ENCODE assay signal across 8 mouse cellular contexts in genomic region chr11:67657685-67658382, GRCm38 (mm10). TPM values are rescaled to one million over a fixed set of nuclear protein-coding genes. Genes with fewer than 3 reads are reported as not detected.
DNase-seq lines count a peak whose midpoint lies in the region; ATAC-seq and TF ChIP-seq lines count a peak whose summit lies in the region.
"Had no signal": no experiment of that assay in that cellular context is flagged by ENCODE, and none has a peak within 500 bp of the region (broad histone marks: within the 10 kb centered on the region; RNA-seq: fewer than 3 reads in every experiment).

No protein-coding gene starts in this region.

- no peak overlapping the region for H3K4me3 ChIP-seq in liver, embryonic 11.5 days (ENCODE audit: low read depth, low read length)
- H3K4me3 ChIP-seq in bone marrow, adult 2 months (replicated peaks; ENCODE audit: control insufficient read depth, low read depth, low read length): no peak overlapping the region
- no peak overlapping the region for H3K4me3 ChIP-seq in embryonic facial prominence, embryonic 10.5 days

- no peak overlapping the region for H3K4me2 ChIP-seq in liver, embryonic 11.5 days

- no peak overlapping the region for H3K27ac ChIP-seq in liver, embryonic 11.5 days (ENCODE audit: low read depth, low read length)
- H3K27ac ChIP-seq in bone marrow, adult 2 months (ENCODE audit: control insufficient read depth, insufficient read depth, low read depth, low read length, poor library complexity): no peak overlapping the region
- no peak overlapping the region for H3K27ac ChIP-seq in embryonic facial prominence, embryonic 10.5 days (replicated peaks)

- peak; percentile 48 for TF ChIP-seq CTCF in bone marrow, adult 2 months (IDR thresholded peaks at IDR 0.05; ENCODE audit: control insufficient read depth, insufficient read depth, low read length)

- WGBS in liver, embryonic 11.5 days: 41% methylated on average over 11 of the region's 11 CpGs
- 39% methylated on average over 11 of the region's 11 CpGs for WGBS in bone marrow, adult 2 months
- WGBS in embryonic facial prominence, embryonic 10.5 days: 50% methylated on average over 11 of the region's 11 CpGs

- no peak for TF ChIP-seq POLR2A in bone marrow, adult 2 months (IDR thresholded peaks at IDR 0.05; ENCODE audit: borderline replicate concordance, control insufficient read depth, low read depth, low read length)

- peak; percentile 20 for DNase-seq in liver
- no peak for DNase-seq in liver, embryonic 11.5 days (ENCODE audit: low spot score)
- peak; percentile 60 for DNase-seq in embryonic facial prominence, embryonic 10.5 days (ENCODE audit: low spot score)
- DNase-seq in kidney, postnatal 10 days: peak; percentile 62
- peak; percentile 60 to 62 for DNase-seq in natural killer cell, adult 2 months (ENCODE audit: low spot score in 2 of 2)
- no peak for DNase-seq in urinary bladder, postnatal 10 days (ENCODE audit: low spot score)

- no peaks in the 10 kb centered on the region for H3K9me3 ChIP-seq in liver, embryonic 11.5 days (ENCODE audit: control insufficient read depth, low read length)
- H3K9me3 ChIP-seq in embryonic facial prominence, embryonic 10.5 days: no peaks in the 10 kb centered on the region

- H3K36me3 ChIP-seq in liver, embryonic 11.5 days (ENCODE audit: control insufficient read depth, insufficient read depth, low read length): no peaks in the 10 kb centered on the region
- H3K36me3 ChIP-seq in embryonic facial prominence, embryonic 10.5 days (replicated peaks): no peaks in the 10 kb centered on the region

- H3K27me3 ChIP-seq in liver, embryonic 11.5 days (replicated peaks; ENCODE audit: control insufficient read depth, insufficient read depth, low read length): no peaks in the 10 kb centered on the region
- no peaks in the 10 kb centered on the region for H3K27me3 ChIP-seq in embryonic facial prominence, embryonic 10.5 days (replicated peaks; ENCODE audit: low read depth, poor library complexity, severe bottlenecking)

- H3K4me1 ChIP-seq in liver, embryonic 11.5 days (replicated peaks; ENCODE audit: control insufficient read depth, insufficient read depth, low read length): no peaks in the 10 kb centered on the region
- H3K4me1 ChIP-seq in bone marrow, adult 2 months (ENCODE audit: control insufficient read depth, insufficient read depth, low read length): no peaks in the 10 kb centered on the region
- peaks cover 17% of the 10 kb centered on the region for H3K4me1 ChIP-seq in embryonic facial prominence, embryonic 10.5 days

- no peak for ATAC-seq in liver, embryonic 11.5 days (replicated peaks; ENCODE audit: low FRiP score)

- no peak overlapping the region for H3K9ac ChIP-seq in liver, embryonic 11.5 days (ENCODE audit: low read depth, low read length)

RNA-seq across cellular contexts. Expression of gene Rcvrn, which starts 37.3 kb away (rescaled TPM):
- polyA plus RNA-seq in liver, embryonic 11.5 days (2014; fragmentation: Nextera tagmentation; extraction: Ambion mirVana): not detected in 2 replicates
- not detected in 2 replicates for polyA plus RNA-seq in bone marrow, adult 2 months (2011; ENCODE audit: insufficient read depth, insufficient read length, low replicate concordance, missing spikeins)
- not detected in 2 replicates for polyA plus RNA-seq in embryonic facial prominence, embryonic 10.5 days (2016; fragmentation: Nextera tagmentation; extraction: Ambion mirVana)
- polyA plus RNA-seq: heart, embryonic 14.5 days had no signal

Comparison
In these comparisons a context has a peak if more than half of its experiments do, and no peak if none do; other contexts are left out.
1. DNase-seq: peak in liver (single experiment), embryonic facial prominence, embryonic 10.5 days (single experiment), kidney, postnatal 10 days (single experiment) and natural killer cell, adult 2 months (2 of 2); none in liver, embryonic 11.5 days (single experiment) and urinary bladder, postnatal 10 days (single experiment).